Mouse (Mus musculus): ENCODE data around the gene Phxr2. TPM values are rescaled to one million over a fixed set of nuclear protein-coding genes. Genes with fewer than 3 reads are reported as not detected.

The Phxr2 gene
- total and polyA plus RNA-seq, 3 experiments = not detected

DNA sequence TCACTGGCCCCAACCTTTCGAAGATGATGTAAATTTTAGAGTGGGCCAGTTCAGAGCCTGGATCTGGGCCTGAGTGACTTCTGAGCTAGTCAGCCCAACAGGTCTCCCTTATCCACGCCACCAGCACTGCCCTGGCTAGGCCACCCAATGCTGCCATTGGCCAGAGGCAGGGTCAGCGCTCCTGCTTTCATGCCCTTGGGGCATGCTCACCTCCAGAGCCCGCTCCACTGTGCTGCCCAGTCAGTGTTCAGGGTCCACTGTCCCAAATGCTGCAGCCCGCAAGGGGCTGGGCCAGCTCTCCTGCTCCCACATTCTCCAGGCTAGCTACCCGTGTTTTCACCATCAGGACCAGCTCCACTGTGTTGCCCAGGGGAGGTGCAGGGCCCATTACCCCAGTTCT, 23.9 kb upstream of the Phxr2 start:
- no peak for DNase-seq
- Histone ChIP-seq H3K4me3 (no peak overlapping the region), H3K36me3 (ENCODE audit: control insufficient read depth, insufficient read depth, low read length) (no peaks in the 10 kb centered on the region), H3K79me2 (replicated peaks; ENCODE audit: control insufficient read depth, insufficient read depth, low read length) (no peaks in the 10 kb centered on the region), H3K4me1 (ENCODE audit: control insufficient read depth, insufficient read depth, low read length) (no peaks in the 10 kb centered on the region), H3K9ac (ENCODE audit: low read depth, low read length) (no peak overlapping the region), H3K27me3 (ENCODE audit: control insufficient read depth, insufficient read depth, low read length) (no peaks in the 10 kb centered on the region), H3K27ac (no peak overlapping the region)
- 92% methylated on average over 6 of the region's 6 CpGs for WGBS
- intact Hi-C loops (cut with DNase I) = loop anchor here (5.0 kb wide), 1 partner anchor 43 kb away; the partner anchor contains the start of genes Galnt4 and Poc1b
- TF ChIP-seq EP300 (IDR thresholded peaks at IDR 0.05; ENCODE audit: insufficient read depth, low read depth, low read length) (no peak), POLR2A (IDR thresholded peaks at IDR 0.05; ENCODE audit: insufficient read depth, low read depth, low read length) (no peak), CTCF (IDR thresholded peaks at IDR 0.05) (no peak)

DNA sequence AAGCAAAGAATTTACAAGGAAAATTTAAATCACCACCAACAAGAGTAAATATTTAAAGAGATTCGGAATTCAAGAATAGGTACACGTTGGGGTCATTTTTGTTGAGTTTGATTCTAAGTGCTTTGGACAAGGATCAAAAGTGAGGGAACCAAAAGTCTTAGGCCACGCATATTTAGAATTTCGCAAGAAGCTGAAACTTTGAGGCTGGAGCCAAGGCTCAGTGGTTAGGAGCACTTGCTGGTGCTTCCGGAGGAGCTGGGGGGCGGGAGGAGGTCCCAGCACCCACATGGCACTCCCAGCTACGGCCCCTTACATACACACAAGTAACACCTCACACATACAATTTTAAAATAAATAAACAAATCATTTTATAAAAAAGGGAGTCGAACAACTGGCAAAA, 20.5 kb upstream of the Phxr2 start:
- intact Hi-C loops (cut with DNase I) = no loop called here
- Histone ChIP-seq H3K4me3 (no peak overlapping the region), H3K9ac (ENCODE audit: low read depth, low read length) (no peak overlapping the region), H3K27ac (no peak overlapping the region), H3K79me2 (replicated peaks; ENCODE audit: control insufficient read depth, insufficient read depth, low read length) (no peaks in the 10 kb centered on the region), H3K4me1 (ENCODE audit: control insufficient read depth, insufficient read depth, low read length) (no peaks in the 10 kb centered on the region), H3K27me3 (ENCODE audit: control insufficient read depth, insufficient read depth, low read length) (no peaks in the 10 kb centered on the region), H3K36me3 (ENCODE audit: control insufficient read depth, insufficient read depth, low read length) (no peaks in the 10 kb centered on the region)
- TF ChIP-seq POLR2A (IDR thresholded peaks at IDR 0.05; ENCODE audit: insufficient read depth, low read depth, low read length) (no peak), EP300 (IDR thresholded peaks at IDR 0.05; ENCODE audit: insufficient read depth, low read depth, low read length) (no peak), CTCF (IDR thresholded peaks at IDR 0.05) (no peak)
- no peak for DNase-seq
- 95% methylated on average over 8 of the region's 8 CpGs for WGBS

DNA sequence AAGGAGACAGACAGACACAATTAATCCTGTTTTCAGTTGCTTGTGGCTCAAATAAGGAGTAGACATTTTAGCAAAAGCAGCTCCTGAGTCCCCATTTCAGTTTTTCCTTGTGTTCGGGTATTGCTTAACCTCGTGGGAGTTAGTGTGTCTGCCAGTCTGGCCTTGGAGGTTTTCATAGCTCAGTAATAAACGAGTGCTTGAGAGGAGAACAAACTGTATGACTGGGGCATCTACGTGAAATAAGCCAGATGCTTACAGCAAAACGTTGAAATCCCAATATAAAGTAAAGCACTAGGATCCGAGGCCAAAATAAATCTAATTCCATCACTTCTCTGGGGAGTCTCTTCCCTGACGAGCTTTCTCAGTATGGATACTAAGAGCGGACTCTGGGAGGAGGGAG, 19.5 kb upstream of the Phxr2 start:
- Histone ChIP-seq H3K27ac (no peak overlapping the region), H3K79me2 (replicated peaks; ENCODE audit: control insufficient read depth, insufficient read depth, low read length) (no peaks in the 10 kb centered on the region), H3K27me3 (ENCODE audit: control insufficient read depth, insufficient read depth, low read length) (no peaks in the 10 kb centered on the region), H3K4me3 (no peak overlapping the region), H3K9ac (ENCODE audit: low read depth, low read length) (no peak overlapping the region), H3K36me3 (ENCODE audit: control insufficient read depth, insufficient read depth, low read length) (no peaks in the 10 kb centered on the region), H3K4me1 (ENCODE audit: control insufficient read depth, insufficient read depth, low read length) (no peaks in the 10 kb centered on the region)
- TF ChIP-seq CTCF (IDR thresholded peaks at IDR 0.05) (no peak), EP300 (IDR thresholded peaks at IDR 0.05; ENCODE audit: insufficient read depth, low read depth, low read length) (no peak), POLR2A (IDR thresholded peaks at IDR 0.05; ENCODE audit: insufficient read depth, low read depth, low read length) (no peak)
- no peak for DNase-seq
- intact Hi-C loops (cut with DNase I) = no loop called here
- WGBS = 76% methylated on average over 8 of the region's 8 CpGs

DNA sequence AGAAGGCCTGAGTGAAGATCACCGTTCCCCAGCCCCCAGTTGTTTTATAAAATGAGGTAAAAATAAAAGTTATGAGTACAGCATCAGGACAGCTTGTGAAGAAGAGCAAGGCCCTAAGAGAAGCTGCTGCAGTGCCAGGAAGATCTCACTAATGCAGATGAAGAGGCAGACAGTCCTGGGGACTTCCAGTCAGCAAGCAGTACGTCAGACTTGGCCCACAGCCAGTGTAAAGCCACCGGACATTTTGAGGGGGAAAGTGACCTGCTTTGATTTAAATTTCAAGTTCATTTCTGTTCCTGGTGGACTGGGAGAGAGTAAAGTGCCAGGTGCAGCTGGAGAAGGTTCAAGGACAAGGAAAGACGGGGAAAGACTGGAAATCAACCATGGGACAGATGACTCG, 10.2 kb upstream of the Phxr2 start:
- Histone ChIP-seq H3K36me3 (ENCODE audit: control insufficient read depth, insufficient read depth, low read length) (no peaks in the 10 kb centered on the region), H3K9ac (ENCODE audit: low read depth, low read length) (no peak overlapping the region), H3K27me3 (ENCODE audit: control insufficient read depth, insufficient read depth, low read length) (no peaks in the 10 kb centered on the region), H3K79me2 (replicated peaks; ENCODE audit: control insufficient read depth, insufficient read depth, low read length) (no peaks in the 10 kb centered on the region), H3K4me3 (no peak overlapping the region), H3K4me1 (ENCODE audit: control insufficient read depth, insufficient read depth, low read length) (no peaks in the 10 kb centered on the region), H3K27ac (no peak overlapping the region)
- 50% methylated on average over 5 of the region's 5 CpGs for WGBS
- TF ChIP-seq EP300 (IDR thresholded peaks at IDR 0.05; ENCODE audit: insufficient read depth, low read depth, low read length) (no peak), CTCF (IDR thresholded peaks at IDR 0.05) (no peak), POLR2A (IDR thresholded peaks at IDR 0.05; ENCODE audit: insufficient read depth, low read depth, low read length) (no peak)
- intact Hi-C loops (cut with DNase I) = no loop called here
- no peak for DNase-seq

DNA sequence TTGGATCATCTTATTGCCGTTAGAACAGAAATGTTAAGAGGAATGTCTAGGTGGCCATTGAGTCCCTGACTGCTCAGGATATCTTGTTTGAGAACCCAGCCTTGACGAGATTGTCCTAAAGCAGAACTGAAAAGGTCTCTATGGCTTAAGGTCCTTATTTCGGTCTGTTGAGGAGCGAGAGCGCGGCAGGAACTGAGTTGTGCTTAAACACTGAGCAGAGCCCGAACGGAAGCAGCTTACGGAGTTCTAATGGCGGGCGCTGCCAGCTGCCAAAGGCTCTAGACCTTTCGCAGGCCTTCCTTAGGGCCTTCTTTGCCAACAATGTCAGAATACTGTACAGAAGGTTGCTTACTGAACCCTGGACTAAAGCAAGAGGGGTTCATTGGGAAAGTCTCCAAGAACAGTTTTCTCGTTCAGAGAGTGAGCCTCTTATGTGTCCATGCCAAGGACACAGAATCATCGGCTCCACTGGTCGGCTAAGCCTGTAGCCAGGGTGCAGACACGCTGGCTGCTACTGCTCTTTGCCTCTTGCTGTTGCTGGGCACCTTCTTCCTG, 7.3 kb upstream of the Phxr2 start:
- 91% methylated on average over 16 of the region's 16 CpGs for WGBS

DNA sequence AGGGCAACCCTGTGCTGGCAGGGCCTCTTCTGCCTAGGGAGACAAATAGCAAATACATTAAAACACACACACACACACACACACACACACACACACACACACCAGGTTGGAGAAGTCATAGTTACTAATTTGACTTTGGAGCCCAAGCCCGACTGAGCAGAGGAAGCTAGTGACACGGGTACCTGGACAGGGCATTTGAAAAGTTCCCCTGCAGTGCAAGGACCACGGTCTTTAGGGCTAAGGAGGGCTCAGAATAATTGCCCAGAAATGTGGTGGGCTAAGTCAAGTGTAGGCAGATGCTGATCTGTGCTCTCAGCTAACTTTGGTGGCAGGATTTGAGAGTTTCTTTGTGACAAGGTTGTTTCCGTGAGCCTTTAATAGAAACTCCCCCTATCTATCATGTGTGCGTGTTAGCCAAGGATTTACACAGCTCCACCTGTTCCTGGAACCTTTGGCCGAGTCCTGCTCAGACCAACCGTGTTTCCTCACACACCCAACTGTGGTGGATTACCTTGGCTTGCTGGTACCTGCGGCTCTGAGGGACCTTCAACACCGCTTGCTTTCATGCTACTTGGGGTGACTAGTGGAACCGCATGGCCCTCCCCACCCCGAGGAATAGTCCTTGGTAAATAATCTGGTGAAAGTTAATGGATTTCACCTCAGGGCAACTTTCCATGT, 6.6 kb upstream of the Phxr2 start:
- Histone ChIP-seq H3K9ac (ENCODE audit: low read depth, low read length) (no peak overlapping the region), H3K79me2 (replicated peaks; ENCODE audit: control insufficient read depth, insufficient read depth, low read length) (no peaks in the 10 kb centered on the region), H3K36me3 (ENCODE audit: control insufficient read depth, insufficient read depth, low read length) (no peaks in the 10 kb centered on the region), H3K27ac (no peak overlapping the region), H3K4me3 (no peak overlapping the region), H3K4me1 (ENCODE audit: control insufficient read depth, insufficient read depth, low read length) (peaks cover 3% of the 10 kb centered on the region; the same call in 1 of the 2 replicates), H3K27me3 (ENCODE audit: control insufficient read depth, insufficient read depth, low read length) (no peaks in the 10 kb centered on the region)
- no peak for TF ChIP-seq EP300 (IDR thresholded peaks at IDR 0.05; ENCODE audit: insufficient read depth, low read depth, low read length)
- TF ChIP-seq CTCF (IDR thresholded peaks at IDR 0.05) = no peak
- no peak for TF ChIP-seq POLR2A (IDR thresholded peaks at IDR 0.05; ENCODE audit: insufficient read depth, low read depth, low read length)
- WGBS = 89% methylated on average over 11 of the region's 11 CpGs
- DNase-seq = no peak
- intact Hi-C loops (cut with DNase I) = no loop called here

More for the DNA sequence above, 7.3 kb upstream of the Phxr2 start:
- intact Hi-C loops (cut with DNase I) = no loop called here
- no peak for DNase-seq
- Histone ChIP-seq H3K27me3 (ENCODE audit: control insufficient read depth, insufficient read depth, low read length) (no peaks in the 10 kb centered on the region), H3K4me1 (ENCODE audit: control insufficient read depth, insufficient read depth, low read length) (peaks cover 3% of the 10 kb centered on the region; the same call in 1 of the 2 replicates), H3K9ac (ENCODE audit: low read depth, low read length) (no peak overlapping the region), H3K27ac (no peak overlapping the region), H3K79me2 (replicated peaks; ENCODE audit: control insufficient read depth, insufficient read depth, low read length) (no peaks in the 10 kb centered on the region), H3K36me3 (ENCODE audit: control insufficient read depth, insufficient read depth, low read length) (no peaks in the 10 kb centered on the region), H3K4me3 (no peak overlapping the region)
- TF ChIP-seq EP300 (IDR thresholded peaks at IDR 0.05; ENCODE audit: insufficient read depth, low read depth, low read length) (no peak), POLR2A (IDR thresholded peaks at IDR 0.05; ENCODE audit: insufficient read depth, low read depth, low read length) (no peak), CTCF (IDR thresholded peaks at IDR 0.05) (no peak)

All from heart, adult 2 months (tissue).